Mouse (Mus musculus) E14TG2a.4 (cell line): ENCODE results near the gene Fbxo33.

Experiments
- CTCF ChIP-seq: conservative IDR thresholded peaks from 2 replicates; pipeline ENCODE4 v1.5.1; 2014; ENCODE audit warnings: low read length
- NANOG ChIP-seq: IDR thresholded peaks from 2 replicates; pipeline ENCODE4 v1.6.1; 2014; ENCODE audit warnings: borderline replicate concordance, low read length, mixed read lengths
- POU5F1 ChIP-seq: IDR thresholded peaks from 2 replicates; pipeline ENCODE4 v1.6.1; 2014; ENCODE audit warnings: low read length, borderline replicate concordance

- TF ChIP-seq CTCF: no peak
- no peak for TF ChIP-seq NANOG
- TF ChIP-seq POU5F1: no peak
Measured at GRCm38 (mm10) chr12:59206208-59206999, 13.1 kb downstream of the Fbxo33 start.
